Mouse (Mus musculus): ENCODE data around the gene Aprt. TPM values are rescaled to one million over a fixed set of nuclear protein-coding genes. Genes with fewer than 3 reads are reported as not detected.

Aprt gene
- polyA plus RNA-seq (2014; fragmentation: Nextera tagmentation; extraction: Ambion mirVana), result 250 and 262 TPM in 2 replicates

GRCm38 (mm10) chr8:122576648-122577022 is at the start of gene Aprt:
Gene Aprt (minus strand): TSS chr8:122576909.
- Histone ChIP-seq H3K9ac (ENCODE audit: low read depth, low read length) (peak within 1 kb of the TSS; percentile 86), H3K36me3 (ENCODE audit: control insufficient read depth, insufficient read depth, low read length) (peaks cover 16% of the 10 kb centered on the region), H3K9me3 (replicated peaks; ENCODE audit: control insufficient read depth, low read length) (no peaks in the 10 kb centered on the region), H3K4me3 (ENCODE audit: low read depth, low read length) (peak within 1 kb of the TSS; percentile 67), H3K4me2 (peak within 1 kb of the TSS; percentile 88), H3K27ac (ENCODE audit: low read depth, low read length) (peak within 1 kb of the TSS; percentile 59), H3K4me1 (ENCODE audit: control insufficient read depth, insufficient read depth, low read length) (peaks cover 35% of the 10 kb centered on the region), H3K27me3 (ENCODE audit: control insufficient read depth, insufficient read depth, low read length) (no peaks in the 10 kb centered on the region)
- WGBS (ENCODE audit: insufficient replicate concordance), result 1% methylated on average over 39 of the region's 39 CpGs
- peak; percentile 86 for ATAC-seq (replicated peaks; ENCODE audit: insufficient number of reproducible peaks, low FRiP score, low TSS enrichment)

- no peaks in the 10 kb centered on the region; the same call in 1 of the 2 replicates for H3K27me3 ChIP-seq (ENCODE audit: control insufficient read depth, insufficient read depth, low read length)
- WGBS (ENCODE audit: insufficient replicate concordance), result 84% methylated on average over 9 of the region's 9 CpGs
- H3K9me3 ChIP-seq (replicated peaks; ENCODE audit: control insufficient read depth, low read length), result no peaks in the 10 kb centered on the region
- no peak overlapping the region for H3K27ac ChIP-seq (ENCODE audit: low read depth, low read length)
- H3K4me2 ChIP-seq, result no peak overlapping the region
- H3K4me1 ChIP-seq (ENCODE audit: control insufficient read depth, insufficient read depth, low read length), result no peaks in the 10 kb centered on the region
- ATAC-seq (replicated peaks; ENCODE audit: insufficient number of reproducible peaks, low FRiP score, low TSS enrichment), result no peak
- H3K9ac ChIP-seq (ENCODE audit: low read depth, low read length), result no peak overlapping the region
- H3K4me3 ChIP-seq (ENCODE audit: low read depth, low read length), result no peak overlapping the region
- H3K36me3 ChIP-seq (ENCODE audit: control insufficient read depth, insufficient read depth, low read length), result no peaks in the 10 kb centered on the region
These were observed 49.1 kb upstream of the Aprt start for GRCm38 (mm10) chr8:122625811-122626210.

GRCm38 (mm10) chr8:122624653-122625052 is 47.9 kb upstream of the Aprt start:
- no peak for ATAC-seq (replicated peaks; ENCODE audit: insufficient number of reproducible peaks, low FRiP score, low TSS enrichment)
- Histone ChIP-seq H3K36me3 (ENCODE audit: control insufficient read depth, insufficient read depth, low read length) (no peaks in the 10 kb centered on the region), H3K4me1 (ENCODE audit: control insufficient read depth, insufficient read depth, low read length) (no peaks in the 10 kb centered on the region), H3K27ac (ENCODE audit: low read depth, low read length) (no peak overlapping the region), H3K4me3 (ENCODE audit: low read depth, low read length) (no peak overlapping the region), H3K27me3 (ENCODE audit: control insufficient read depth, insufficient read depth, low read length) (no peaks in the 10 kb centered on the region; the same call in 1 of the 2 replicates), H3K4me2 (no peak overlapping the region), H3K9ac (ENCODE audit: low read depth, low read length) (no peak overlapping the region; the same call in 1 of the 2 replicates), H3K9me3 (replicated peaks; ENCODE audit: control insufficient read depth, low read length) (no peaks in the 10 kb centered on the region)
- 63% methylated on average over 5 of the region's 5 CpGs for WGBS (ENCODE audit: insufficient replicate concordance)

GRCm38 (mm10) chr8:122623844-122624642 is 47.3 kb upstream of the Aprt start:
- Histone ChIP-seq H3K4me1 (ENCODE audit: control insufficient read depth, insufficient read depth, low read length) (no peaks in the 10 kb centered on the region), H3K27me3 (ENCODE audit: control insufficient read depth, insufficient read depth, low read length) (no peaks in the 10 kb centered on the region; the same call in 1 of the 2 replicates), H3K9ac (ENCODE audit: low read depth, low read length) (peak overlapping the region; percentile 6; the same call in 1 of the 2 replicates), H3K4me3 (ENCODE audit: low read depth, low read length) (no peak overlapping the region), H3K36me3 (ENCODE audit: control insufficient read depth, insufficient read depth, low read length) (no peaks in the 10 kb centered on the region), H3K27ac (ENCODE audit: low read depth, low read length) (no peak overlapping the region), H3K4me2 (no peak overlapping the region), H3K9me3 (replicated peaks; ENCODE audit: control insufficient read depth, low read length) (no peaks in the 10 kb centered on the region)
- no peak for ATAC-seq (replicated peaks; ENCODE audit: insufficient number of reproducible peaks, low FRiP score, low TSS enrichment)
- WGBS (ENCODE audit: insufficient replicate concordance), result 70% methylated on average over 17 of the region's 17 CpGs

GRCm38 (mm10) chr8:122622727-122623126 is 46.0 kb upstream of the Aprt start, which contains the start of gene Pabpn1l:
Gene Pabpn1l (minus strand): TSS chr8:122622739.
- peaks cover 4% of the 10 kb centered on the region for H3K4me1 ChIP-seq (ENCODE audit: control insufficient read depth, insufficient read depth, low read length)
- H3K9ac ChIP-seq (ENCODE audit: low read depth, low read length), result no peak within 1 kb of the TSS
- ATAC-seq (replicated peaks; ENCODE audit: insufficient number of reproducible peaks, low FRiP score, low TSS enrichment), result no peak
- H3K27ac ChIP-seq (ENCODE audit: low read depth, low read length), result no peak within 1 kb of the TSS
- no peaks in the 10 kb centered on the region for H3K36me3 ChIP-seq (ENCODE audit: control insufficient read depth, insufficient read depth, low read length)
- H3K27me3 ChIP-seq (ENCODE audit: control insufficient read depth, insufficient read depth, low read length), result no peaks in the 10 kb centered on the region; the same call in 1 of the 2 replicates
- no peaks in the 10 kb centered on the region for H3K9me3 ChIP-seq (replicated peaks; ENCODE audit: control insufficient read depth, low read length)
- 67% methylated on average over 6 of the region's 6 CpGs for WGBS (ENCODE audit: insufficient replicate concordance)
- no peak within 1 kb of the TSS for H3K4me3 ChIP-seq (ENCODE audit: low read depth, low read length)
- H3K4me2 ChIP-seq, result no peak within 1 kb of the TSS; the same call in 1 of the 2 replicates

- 32% methylated on average over 5 of the region's 5 CpGs for WGBS (ENCODE audit: insufficient replicate concordance)
- Histone ChIP-seq H3K9me3 (replicated peaks; ENCODE audit: control insufficient read depth, low read length) (no peaks in the 10 kb centered on the region), H3K4me2 (no peak overlapping the region), H3K36me3 (ENCODE audit: control insufficient read depth, insufficient read depth, low read length) (no peaks in the 10 kb centered on the region), H3K4me3 (ENCODE audit: low read depth, low read length) (no peak overlapping the region), H3K9ac (ENCODE audit: low read depth, low read length) (no peak overlapping the region), H3K27me3 (ENCODE audit: control insufficient read depth, insufficient read depth, low read length) (no peaks in the 10 kb centered on the region; the same call in 1 of the 2 replicates), H3K4me1 (ENCODE audit: control insufficient read depth, insufficient read depth, low read length) (peaks cover 4% of the 10 kb centered on the region), H3K27ac (ENCODE audit: low read depth, low read length) (no peak overlapping the region)
- ATAC-seq (replicated peaks; ENCODE audit: insufficient number of reproducible peaks, low FRiP score, low TSS enrichment), result no peak
These were observed 43.7 kb upstream of the Aprt start for GRCm38 (mm10) chr8:122620446-122620845.

- WGBS (ENCODE audit: insufficient replicate concordance), result 74% methylated on average over 6 of the region's 6 CpGs
- Histone ChIP-seq H3K4me2 (no peak overlapping the region), H3K9ac (ENCODE audit: low read depth, low read length) (no peak overlapping the region), H3K27ac (ENCODE audit: low read depth, low read length) (no peak overlapping the region), H3K9me3 (replicated peaks; ENCODE audit: control insufficient read depth, low read length) (no peaks in the 10 kb centered on the region), H3K4me1 (ENCODE audit: control insufficient read depth, insufficient read depth, low read length) (peaks cover 4% of the 10 kb centered on the region), H3K4me3 (ENCODE audit: low read depth, low read length) (no peak overlapping the region), H3K27me3 (ENCODE audit: control insufficient read depth, insufficient read depth, low read length) (no peaks in the 10 kb centered on the region; the same call in 1 of the 2 replicates), H3K36me3 (ENCODE audit: control insufficient read depth, insufficient read depth, low read length) (peaks cover 2% of the 10 kb centered on the region; the same call in 1 of the 2 replicates)
- ATAC-seq (replicated peaks; ENCODE audit: insufficient number of reproducible peaks, low FRiP score, low TSS enrichment), result no peak
These were observed 42.1 kb upstream of the Aprt start for GRCm38 (mm10) chr8:122618660-122619378.

GRCm38 (mm10) chr8:122617947-122618546 is 41.3 kb upstream of the Aprt start:
- 36% methylated on average over 5 of the region's 7 CpGs for WGBS (ENCODE audit: insufficient replicate concordance)
- Histone ChIP-seq H3K9ac (ENCODE audit: low read depth, low read length) (no peak overlapping the region), H3K27ac (ENCODE audit: low read depth, low read length) (no peak overlapping the region), H3K36me3 (ENCODE audit: control insufficient read depth, insufficient read depth, low read length) (peaks cover 2% of the 10 kb centered on the region; the same call in 1 of the 2 replicates), H3K27me3 (ENCODE audit: control insufficient read depth, insufficient read depth, low read length) (no peaks in the 10 kb centered on the region; the same call in 1 of the 2 replicates), H3K4me1 (ENCODE audit: control insufficient read depth, insufficient read depth, low read length) (peaks cover 4% of the 10 kb centered on the region), H3K4me2 (no peak overlapping the region), H3K9me3 (replicated peaks; ENCODE audit: control insufficient read depth, low read length) (no peaks in the 10 kb centered on the region), H3K4me3 (ENCODE audit: low read depth, low read length) (no peak overlapping the region)
- ATAC-seq (replicated peaks; ENCODE audit: insufficient number of reproducible peaks, low FRiP score, low TSS enrichment), result no peak
